Mouse (Mus musculus) E14TG2a.4 (cell line): ENCODE results near the gene Mocs3.

Experiments
- CTCF ChIP-seq: conservative IDR thresholded peaks from 2 replicates; pipeline ENCODE4 v1.5.1; 2014; ENCODE audit warnings: low read length
- NANOG ChIP-seq: IDR thresholded peaks from 2 replicates; pipeline ENCODE4 v1.6.1; 2014; ENCODE audit warnings: borderline replicate concordance, low read length, mixed read lengths
- POU5F1 ChIP-seq: IDR thresholded peaks from 2 replicates; pipeline ENCODE4 v1.6.1; 2014; ENCODE audit warnings: low read length, borderline replicate concordance

GRCm38 (mm10) chr2:168260900-168261299 lies 30.5 kb downstream of the Mocs3 start:
- no peak for TF ChIP-seq CTCF
- TF ChIP-seq NANOG, result no peak
- no peak for TF ChIP-seq POU5F1
